Mouse (Mus musculus): ENCODE data around the gene Dnm2. TPM values are rescaled to one million over a fixed set of nuclear protein-coding genes. Genes with fewer than 3 reads are reported as not detected.
"Not testable (repeated sequence)": the region's sequence is repeated elsewhere in the genome, so short reads cannot be mapped to it uniquely, and the experiment has no call there.

Gene Dnm2
- polyA plus RNA-seq, 1 experiment from 2014 or later: 66.4 TPM

DNA sequence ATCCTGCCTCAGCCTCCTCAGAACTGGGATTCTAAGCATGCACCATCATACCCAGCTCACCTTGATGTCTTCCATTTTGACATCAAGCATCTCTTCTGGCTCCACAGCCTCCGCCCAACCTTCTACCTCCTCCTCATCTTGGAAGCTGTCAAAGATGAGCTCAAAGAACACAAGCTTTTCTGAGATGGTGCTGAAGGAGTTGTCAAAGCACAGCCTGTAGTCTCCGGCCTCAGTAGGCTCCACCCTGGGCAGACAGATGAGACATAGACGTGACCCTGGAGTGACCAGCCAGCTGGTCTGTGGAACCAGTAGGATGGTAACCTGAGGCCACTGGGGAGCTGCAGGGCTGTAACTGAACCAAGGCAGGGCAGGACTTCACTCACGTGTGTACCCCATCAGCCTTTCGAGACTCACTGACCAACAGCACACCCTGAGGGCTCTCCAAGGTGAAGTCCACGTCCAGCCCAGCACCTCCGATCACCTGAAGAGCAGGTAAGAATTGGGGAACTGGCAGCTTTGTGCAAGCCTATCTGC lies 84.2 kb downstream of the Dnm2 start:
- peaks cover 15% of the 10 kb centered on the region for H3K36me3 ChIP-seq (ENCODE audit: control insufficient read depth, insufficient read depth, low read length)

DNA sequence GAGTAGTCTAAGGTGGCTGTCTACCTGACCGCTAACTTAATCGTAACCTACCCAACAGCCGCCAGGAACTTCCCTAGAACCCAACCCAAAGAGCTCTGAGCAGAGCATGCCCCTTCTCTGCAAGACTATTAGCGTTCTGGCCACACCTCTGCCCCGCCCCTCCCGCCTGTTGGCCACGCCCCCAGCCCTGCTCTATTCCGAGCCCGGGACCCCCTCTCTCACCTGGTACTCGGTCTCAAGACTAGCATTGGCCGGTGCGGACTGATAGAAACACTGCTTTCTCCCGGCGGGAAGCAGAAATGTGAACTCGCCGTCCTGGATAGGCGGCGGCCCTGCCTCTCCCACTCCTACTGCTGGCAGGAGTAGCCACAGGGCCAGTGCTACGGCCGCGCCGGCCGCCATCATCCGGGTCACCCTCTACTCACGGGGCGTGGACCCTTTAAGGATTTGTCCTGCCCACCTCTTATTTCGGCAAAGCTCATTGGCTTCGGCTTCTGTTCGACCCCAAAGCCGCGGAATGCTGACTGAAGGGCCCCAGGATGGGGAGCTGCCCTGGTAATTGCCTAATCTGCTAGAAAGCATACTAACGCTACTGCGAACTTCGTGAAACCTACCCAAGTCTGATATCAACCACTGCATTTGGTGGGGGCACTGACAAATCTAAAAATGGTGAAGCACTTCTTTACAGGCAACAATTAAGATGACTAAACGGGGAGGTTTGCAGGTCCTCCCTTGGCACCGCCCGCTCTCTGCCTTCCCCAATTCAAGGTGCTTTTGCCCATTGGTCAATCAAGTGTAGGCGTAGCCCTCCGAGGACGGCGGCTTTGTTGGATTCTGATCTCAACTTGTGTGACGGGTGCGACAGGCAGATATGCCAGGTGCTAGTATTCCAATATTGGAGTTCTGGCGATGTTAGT lies 85.3 kb downstream of the Dnm2 start, which contains the start of gene Tmed1:
Gene Tmed1 (minus strand): TSS at position 481 of the 917 bp plus-strand sequence.
- under 1% methylated on average over 44 of the region's 44 CpGs for WGBS
- peak; percentile 94 for ATAC-seq (ENCODE audit: insufficient number of reproducible peaks, low FRiP score, low TSS enrichment, low read depth)

More for the DNA sequence above, 84.2 kb downstream of the Dnm2 start:
- no peaks in the 10 kb centered on the region for H3K27me3 ChIP-seq (ENCODE audit: control insufficient read depth, insufficient read depth, low read length)
- H3K4me2 ChIP-seq (ENCODE audit: low read depth, severe bottlenecking): peak overlapping the region; percentile 62
- H3K4me3 ChIP-seq (ENCODE audit: low read depth, low read length): peak overlapping the region; percentile 51; the same call in 1 of the 2 replicates
- H3K9me3 ChIP-seq (ENCODE audit: control insufficient read depth, low read length): no peaks in the 10 kb centered on the region
- H3K4me1 ChIP-seq (ENCODE audit: control insufficient read depth, insufficient read depth, low read length): peaks cover 7% of the 10 kb centered on the region
- DNase-seq (ENCODE audit: low spot score) (no peak), ATAC-seq (ENCODE audit: insufficient number of reproducible peaks, low FRiP score, low TSS enrichment, low read depth) (no peak)
- no peak overlapping the region for H3K27ac ChIP-seq (replicated peaks; ENCODE audit: low read depth, low read length)
- WGBS: 73% methylated on average over 7 of the region's 7 CpGs
- 0 out of 2 replicates have a peak overlapping the region, but pooled peaks have one; percentile 30 for H3K9ac ChIP-seq (ENCODE audit: low read length)

DNA sequence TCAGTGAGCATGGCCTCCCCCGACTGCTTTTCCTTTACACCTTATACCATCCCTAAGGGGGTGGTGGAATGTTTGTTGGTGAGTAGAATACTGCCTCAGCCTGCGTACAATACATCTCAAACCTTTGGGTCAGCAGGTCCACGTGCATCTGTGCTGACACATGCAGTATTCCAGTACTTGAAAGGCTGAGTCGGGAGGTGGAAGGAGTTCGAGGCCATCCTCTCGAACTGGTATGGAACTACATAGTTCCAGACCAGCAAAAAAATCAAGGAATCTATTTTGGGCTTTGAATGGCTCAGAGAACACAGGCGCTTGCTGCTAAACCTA lies 85.9 kb downstream of the Dnm2 start:
- peak overlapping the region; percentile 16; the same call in 1 of the 2 replicates for H3K27ac ChIP-seq (replicated peaks; ENCODE audit: low read depth, low read length)
- peak overlapping the region; percentile 51 for H3K4me3 ChIP-seq (ENCODE audit: low read depth, low read length)
- H3K27me3 ChIP-seq (ENCODE audit: control insufficient read depth, insufficient read depth, low read length): no peaks in the 10 kb centered on the region
- 8% methylated on average over 7 of the region's 7 CpGs for WGBS
- H3K9me3 ChIP-seq (ENCODE audit: control insufficient read depth, low read length): no peaks in the 10 kb centered on the region
- H3K4me1 ChIP-seq (ENCODE audit: control insufficient read depth, insufficient read depth, low read length): peaks cover 7% of the 10 kb centered on the region
- peak overlapping the region; percentile 53 for H3K9ac ChIP-seq (ENCODE audit: low read length)
- no peak for ATAC-seq (ENCODE audit: insufficient number of reproducible peaks, low FRiP score, low TSS enrichment, low read depth)
- H3K36me3 ChIP-seq (ENCODE audit: control insufficient read depth, insufficient read depth, low read length): peaks cover 11% of the 10 kb centered on the region
- no peak for DNase-seq (ENCODE audit: low spot score)
- H3K4me2 ChIP-seq (ENCODE audit: low read depth, severe bottlenecking): peak overlapping the region; percentile 62

More for the DNA sequence above, 85.3 kb downstream of the Dnm2 start, which contains the start of gene Tmed1:
- peak within 1 kb of the TSS; percentile 62 for H3K4me2 ChIP-seq (ENCODE audit: low read depth, severe bottlenecking)
- H3K9me3 ChIP-seq (ENCODE audit: control insufficient read depth, low read length): no peaks in the 10 kb centered on the region
- peak within 1 kb of the TSS; percentile 70 for H3K9ac ChIP-seq (ENCODE audit: low read length)
- H3K27ac ChIP-seq (replicated peaks; ENCODE audit: low read depth, low read length): peak within 1 kb of the TSS; percentile 82
- DNase-seq (ENCODE audit: low spot score): peak; percentile 95
- H3K4me3 ChIP-seq (ENCODE audit: low read depth, low read length): peak within 1 kb of the TSS; percentile 51
- H3K27me3 ChIP-seq (ENCODE audit: control insufficient read depth, insufficient read depth, low read length): no peaks in the 10 kb centered on the region
- H3K36me3 ChIP-seq (ENCODE audit: control insufficient read depth, insufficient read depth, low read length): peaks cover 11% of the 10 kb centered on the region
- H3K4me1 ChIP-seq (ENCODE audit: control insufficient read depth, insufficient read depth, low read length): peaks cover 7% of the 10 kb centered on the region

DNA sequence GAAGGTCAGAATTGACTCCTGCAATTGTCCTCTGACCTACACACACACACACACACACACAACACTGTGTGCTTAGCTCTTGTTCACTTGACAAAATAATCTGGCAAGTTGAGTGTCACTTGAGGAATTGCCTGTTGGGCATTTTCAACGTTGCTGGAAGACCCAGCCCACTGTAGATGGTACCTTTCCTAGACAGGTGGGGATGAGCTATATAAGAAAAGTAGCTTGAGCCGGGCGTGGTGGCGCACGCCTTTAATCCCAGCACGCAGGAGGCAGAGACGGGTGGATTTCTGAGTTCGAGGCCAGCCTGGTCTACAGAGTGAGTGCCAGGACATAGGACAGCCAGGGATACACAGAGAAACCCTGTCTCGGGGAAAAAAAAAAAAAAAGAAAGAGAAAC lies 86.3 kb downstream of the Dnm2 start:
- H3K27ac ChIP-seq (replicated peaks; ENCODE audit: low read depth, low read length): no peak overlapping the region

DNA sequence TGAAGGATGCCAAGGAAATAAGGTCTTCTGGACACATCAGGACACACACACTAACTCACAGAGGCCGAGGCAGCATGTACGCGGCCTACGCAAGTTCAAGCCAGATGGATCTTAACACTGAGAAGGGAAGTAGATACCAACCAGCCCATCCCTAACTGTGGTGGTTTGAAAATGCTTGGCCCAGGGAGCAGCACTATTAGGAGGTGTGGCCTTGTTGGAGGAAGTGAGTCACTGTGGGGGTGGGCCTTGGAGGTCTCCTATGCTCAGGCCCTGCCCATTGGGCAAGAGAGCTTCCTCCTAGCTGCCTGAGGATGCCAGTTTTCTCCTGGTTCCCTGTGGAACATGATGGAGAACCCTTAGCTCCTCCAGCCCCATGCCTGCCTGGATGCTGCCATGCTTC lies 88.8 kb downstream of the Dnm2 start:
- ATAC-seq (ENCODE audit: insufficient number of reproducible peaks, low FRiP score, low TSS enrichment, low read depth) (no peak), DNase-seq (ENCODE audit: low spot score) (no peak)
- Histone ChIP-seq H3K4me3 (ENCODE audit: low read depth, low read length) (no peak overlapping the region), H3K36me3 (ENCODE audit: control insufficient read depth, insufficient read depth, low read length) (peaks cover 2% of the 10 kb centered on the region; the same call in 1 of the 2 replicates), H3K4me1 (ENCODE audit: control insufficient read depth, insufficient read depth, low read length) (peaks cover 7% of the 10 kb centered on the region), H3K27ac (replicated peaks; ENCODE audit: low read depth, low read length) (no peak overlapping the region), H3K9ac (ENCODE audit: low read length) (no peak overlapping the region), H3K27me3 (ENCODE audit: control insufficient read depth, insufficient read depth, low read length) (no peaks in the 10 kb centered on the region), H3K4me2 (ENCODE audit: low read depth, severe bottlenecking) (no peak overlapping the region), H3K9me3 (ENCODE audit: control insufficient read depth, low read length) (no peaks in the 10 kb centered on the region)
- 98% methylated on average over 4 of the region's 4 CpGs for WGBS

More for the DNA sequence above, 86.3 kb downstream of the Dnm2 start:
- peak overlapping the region; percentile 62 for H3K4me2 ChIP-seq (ENCODE audit: low read depth, severe bottlenecking)
- DNase-seq (ENCODE audit: low spot score) (no peak), ATAC-seq (ENCODE audit: insufficient number of reproducible peaks, low FRiP score, low TSS enrichment, low read depth) (no peak)
- H3K36me3 ChIP-seq (ENCODE audit: control insufficient read depth, insufficient read depth, low read length): peaks cover 10% of the 10 kb centered on the region
- no peak overlapping the region; the same call in 1 of the 2 replicates for H3K9ac ChIP-seq (ENCODE audit: low read length)
- H3K27me3 ChIP-seq (ENCODE audit: control insufficient read depth, insufficient read depth, low read length): no peaks in the 10 kb centered on the region
- peaks cover 7% of the 10 kb centered on the region for H3K4me1 ChIP-seq (ENCODE audit: control insufficient read depth, insufficient read depth, low read length)
- H3K9me3 ChIP-seq (ENCODE audit: control insufficient read depth, low read length): no peaks in the 10 kb centered on the region
- 81% methylated on average over 9 of the region's 9 CpGs for WGBS
- peak overlapping the region; percentile 51 for H3K4me3 ChIP-seq (ENCODE audit: low read depth, low read length)

DNA sequence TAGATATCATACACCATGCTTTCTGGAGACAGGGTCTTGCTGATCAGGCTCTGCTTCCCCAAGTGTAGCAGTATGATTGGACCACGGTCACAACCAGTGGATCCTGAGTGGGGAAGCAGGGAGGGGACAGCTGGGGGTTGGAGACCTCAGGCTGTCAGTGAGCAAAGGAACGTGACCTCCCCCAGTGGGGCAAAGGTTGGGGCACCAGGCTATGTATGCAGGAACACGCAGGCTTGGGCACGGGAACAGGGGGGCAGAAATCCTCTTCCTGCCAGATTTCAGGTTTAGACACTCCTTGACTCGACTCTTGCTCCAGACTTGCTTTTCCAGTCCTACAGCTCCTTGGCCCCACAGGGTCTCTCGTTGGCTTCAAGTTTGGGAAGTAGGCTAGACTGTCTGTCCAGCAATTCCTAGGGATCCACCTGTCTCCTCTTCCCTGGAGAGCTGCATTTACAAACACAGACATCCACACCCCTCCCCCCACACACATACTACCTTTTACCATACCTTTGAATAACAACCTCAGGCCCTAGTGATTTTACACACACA lies 93.3 kb downstream of the Dnm2 start:
- Histone ChIP-seq H3K4me3 (ENCODE audit: low read depth, low read length) (no peak overlapping the region), H3K4me1 (ENCODE audit: control insufficient read depth, insufficient read depth, low read length) (no peaks in the 10 kb centered on the region), H3K27me3 (ENCODE audit: control insufficient read depth, insufficient read depth, low read length) (no peaks in the 10 kb centered on the region), H3K9me3 (ENCODE audit: control insufficient read depth, low read length) (no peaks in the 10 kb centered on the region), H3K4me2 (ENCODE audit: low read depth, severe bottlenecking) (no peak overlapping the region), H3K9ac (ENCODE audit: low read length) (no peak overlapping the region), H3K27ac (replicated peaks; ENCODE audit: low read depth, low read length) (no peak overlapping the region), H3K36me3 (ENCODE audit: control insufficient read depth, insufficient read depth, low read length) (no peaks in the 10 kb centered on the region)
- WGBS: 87% methylated on average over 6 of the region's 6 CpGs
- DNase-seq (ENCODE audit: low spot score) (no peak), ATAC-seq (ENCODE audit: insufficient number of reproducible peaks, low FRiP score, low TSS enrichment, low read depth) (no peak)

DNA sequence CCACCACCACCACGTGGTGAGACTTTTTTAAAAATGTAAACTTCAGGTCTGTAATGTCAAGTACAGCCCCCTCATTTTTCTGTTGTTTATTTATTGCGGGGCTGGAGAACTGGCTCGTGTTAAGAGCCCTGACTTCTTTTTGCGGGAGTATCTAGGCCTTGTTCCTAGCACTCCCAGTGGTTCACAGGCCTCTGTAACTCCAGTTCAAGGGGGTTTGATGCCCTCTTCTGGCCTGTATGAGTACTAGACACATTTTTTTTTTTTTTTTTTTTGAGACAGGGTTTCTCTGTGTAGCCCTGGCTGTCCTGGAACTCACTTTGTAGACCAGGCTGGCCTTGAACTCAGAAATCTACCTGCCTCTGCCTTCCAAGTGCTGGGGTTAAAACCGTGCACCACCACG lies 94.0 kb downstream of the Dnm2 start:
- 85% methylated on average over 6 of the region's 6 CpGs for WGBS
- not testable (repeated sequence) for H3K27me3 ChIP-seq (ENCODE audit: control insufficient read depth, insufficient read depth, low read length); H3K4me1 ChIP-seq (ENCODE audit: control insufficient read depth, insufficient read depth, low read length); H3K9me3 ChIP-seq (ENCODE audit: control insufficient read depth, low read length); H3K36me3 ChIP-seq (ENCODE audit: control insufficient read depth, insufficient read depth, low read length); DNase-seq (ENCODE audit: low spot score); H3K4me3 ChIP-seq (ENCODE audit: low read depth, low read length); ATAC-seq (ENCODE audit: insufficient number of reproducible peaks, low FRiP score, low TSS enrichment, low read depth); H3K27ac ChIP-seq (replicated peaks; ENCODE audit: low read depth, low read length); H3K4me2 ChIP-seq (ENCODE audit: low read depth, severe bottlenecking); H3K9ac ChIP-seq (ENCODE audit: low read length)

DNA sequence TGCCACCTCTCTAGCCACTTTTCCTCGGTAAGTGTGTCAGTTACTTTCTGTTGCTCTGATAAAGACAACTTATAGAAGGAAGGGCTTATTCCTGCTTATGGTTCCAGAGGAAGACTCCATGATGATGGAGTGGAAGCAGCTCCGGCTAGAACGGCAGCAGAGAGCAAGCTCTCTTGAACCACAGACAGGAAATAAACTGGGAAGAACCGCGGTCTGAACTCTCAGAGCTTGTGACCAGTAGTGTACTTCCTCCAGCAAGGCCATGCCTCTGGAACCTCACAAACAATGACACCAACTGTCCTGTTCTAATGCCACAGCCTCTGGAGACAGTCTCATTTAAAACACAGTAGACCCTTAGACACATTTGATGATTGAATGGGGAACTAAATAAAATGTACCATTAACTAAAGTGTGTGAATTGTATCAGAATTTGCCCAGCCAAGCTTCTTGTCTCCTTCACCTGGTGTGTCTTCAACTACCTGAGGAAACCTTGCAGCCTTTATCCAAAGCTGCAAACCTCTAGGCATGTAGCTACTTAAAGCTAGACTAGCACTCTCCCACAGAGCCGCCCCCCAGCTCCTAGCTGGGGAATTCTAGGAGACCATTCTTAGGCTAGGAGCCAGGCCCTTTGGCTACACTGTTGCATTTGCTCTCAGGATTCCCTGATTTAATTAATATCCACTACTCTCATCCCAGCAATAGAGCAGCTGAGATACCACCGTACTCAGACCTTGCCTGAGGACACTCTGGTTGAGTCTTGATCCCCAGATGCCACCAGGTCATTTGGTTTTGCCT lies 100.6 kb downstream of the Dnm2 start:
- ATAC-seq (ENCODE audit: insufficient number of reproducible peaks, low FRiP score, low TSS enrichment, low read depth) (no peak), DNase-seq (ENCODE audit: low spot score) (no peak)
- Histone ChIP-seq H3K9me3 (ENCODE audit: control insufficient read depth, low read length) (no peaks in the 10 kb centered on the region), H3K27ac (replicated peaks; ENCODE audit: low read depth, low read length) (no peak overlapping the region), H3K4me3 (ENCODE audit: low read depth, low read length) (no peak overlapping the region), H3K4me2 (ENCODE audit: low read depth, severe bottlenecking) (no peak overlapping the region), H3K9ac (ENCODE audit: low read length) (no peak overlapping the region), H3K4me1 (ENCODE audit: control insufficient read depth, insufficient read depth, low read length) (no peaks in the 10 kb centered on the region), H3K36me3 (ENCODE audit: control insufficient read depth, insufficient read depth, low read length) (no peaks in the 10 kb centered on the region), H3K27me3 (ENCODE audit: control insufficient read depth, insufficient read depth, low read length) (no peaks in the 10 kb centered on the region)
- WGBS: 82% methylated on average over 7 of the region's 7 CpGs
